Mouse (Mus musculus) regulatory T cell (primary cell): ENCODE results near the gene Fsd2.

Source experiments
- in situ Hi-C: fragments of 300-600 bp; cut with MboI, MseI; formaldehyde crosslinking; loops from one replicate; pipeline ENCODE4 v1.15.1; 2025; ENCODE audit warnings: high pct_unique_total_duplicates

The Fsd2 gene

GRCm38 (mm10) chr7:81548864-81549263, 17.9 kb downstream of the Fsd2 start:
- in situ Hi-C loops = no loop called here

- in situ Hi-C loops = no loop called here
Observed at GRCm38 (mm10) chr7:81542934-81543333, 23.8 kb downstream of the Fsd2 start.

- in situ Hi-C loops = no loop called here
Observed at GRCm38 (mm10) chr7:81541924-81542524, 24.7 kb downstream of the Fsd2 start.

GRCm38 (mm10) chr7:81540999-81541398, 25.7 kb downstream of the Fsd2 start:
- in situ Hi-C loops = no loop called here

GRCm38 (mm10) chr7:81539565-81539964, 27.2 kb downstream of the Fsd2 start:
- in situ Hi-C loops = no loop called here

- in situ Hi-C loops = no loop called here
Observed at GRCm38 (mm10) chr7:81538070-81538675, 28.6 kb downstream of the Fsd2 start.

- in situ Hi-C loops = no loop called here
Observed at GRCm38 (mm10) chr7:81536478-81536877, 30.3 kb downstream of the Fsd2 start.

GRCm38 (mm10) chr7:81531462-81531861, 35.3 kb downstream of the Fsd2 start:
- in situ Hi-C loops = no loop called here

- in situ Hi-C loops = loop anchor here (5.0 kb wide), 1 partner anchor 43 kb away; the partner anchor contains the start of gene Whamm
Observed at GRCm38 (mm10) chr7:81528918-81529317, 37.8 kb downstream of the Fsd2 start.

- in situ Hi-C loops = no loop called here
Observed at GRCm38 (mm10) chr7:81523663-81524017, 43.1 kb downstream of the Fsd2 start.

- in situ Hi-C loops = no loop called here
Observed at GRCm38 (mm10) chr7:81523008-81523662, 43.6 kb downstream of the Fsd2 start.

- in situ Hi-C loops = no loop called here
Observed at GRCm38 (mm10) chr7:81516154-81517030, 50.4 kb downstream of the Fsd2 start.

- in situ Hi-C loops = no loop called here
Observed at GRCm38 (mm10) chr7:81514906-81515590, 51.7 kb downstream of the Fsd2 start.

- in situ Hi-C loops = no loop called here
Observed at GRCm38 (mm10) chr7:81501050-81501449, 65.7 kb downstream of the Fsd2 start.

- in situ Hi-C loops = no loop called here
Observed at GRCm38 (mm10) chr7:81498181-81498580, 68.6 kb downstream of the Fsd2 start, which contains the start of gene BC048679. TSS of gene BC048679 (minus strand) at chr7:81498281.

GRCm38 (mm10) chr7:81497171-81497570, 69.6 kb downstream of the Fsd2 start:
- in situ Hi-C loops = no loop called here

GRCm38 (mm10) chr7:81493331-81494021, 73.3 kb downstream of the Fsd2 start, which contains the start of gene Ap3b2:
TSS of gene Ap3b2 (minus strand) at chr7:81493925.
- in situ Hi-C loops = no loop called here

GRCm38 (mm10) chr7:81492628-81493027, 74.1 kb downstream of the Fsd2 start:
- in situ Hi-C loops = no loop called here

- in situ Hi-C loops = no loop called here
Observed at GRCm38 (mm10) chr7:81489649-81490048, 77.1 kb downstream of the Fsd2 start.
